Mouse (Mus musculus): ENCODE data around the gene Tenm2. TPM values are rescaled to one million over a fixed set of nuclear protein-coding genes. Genes with fewer than 3 reads are reported as not detected.

Tenm2 gene
- polyA plus RNA-seq, 1 experiment, result not detected

- Histone ChIP-seq H3K27ac (ENCODE audit: control insufficient read depth, insufficient read depth, low read depth, low read length, poor library complexity) (no peak overlapping the region), H3K4me1 (ENCODE audit: control insufficient read depth, insufficient read depth, low read length) (no peaks in the 10 kb centered on the region), H3K4me3 (replicated peaks; ENCODE audit: control insufficient read depth, low read depth, low read length) (no peak overlapping the region)
- TF ChIP-seq CTCF (IDR thresholded peaks at IDR 0.05; ENCODE audit: control insufficient read depth, insufficient read depth, low read length), result no peak
- 71% methylated on average over 4 of the region's 4 CpGs for WGBS
Observed at GRCm38 (mm10) chr11:36488666-36489065, 747.1 kb downstream of the Tenm2 start.

- H3K4me3 ChIP-seq (replicated peaks; ENCODE audit: control insufficient read depth, low read depth, low read length), result no peak overlapping the region
- 66% methylated on average over 12 of the region's 12 CpGs for WGBS
- no peak overlapping the region for H3K27ac ChIP-seq (ENCODE audit: control insufficient read depth, insufficient read depth, low read depth, low read length, poor library complexity)
- H3K4me1 ChIP-seq (ENCODE audit: control insufficient read depth, insufficient read depth, low read length), result no peaks in the 10 kb centered on the region
- no peak for TF ChIP-seq POLR2A (IDR thresholded peaks at IDR 0.05; ENCODE audit: borderline replicate concordance, control insufficient read depth, low read depth, low read length)
- TF ChIP-seq CTCF (IDR thresholded peaks at IDR 0.05; ENCODE audit: control insufficient read depth, insufficient read depth, low read length), result no peak
Observed at GRCm38 (mm10) chr11:36486092-36486491, 749.7 kb downstream of the Tenm2 start.

GRCm38 (mm10) chr11:36484466-36485069 is 751.2 kb downstream of the Tenm2 start:
- no peak overlapping the region for H3K27ac ChIP-seq (ENCODE audit: control insufficient read depth, insufficient read depth, low read depth, low read length, poor library complexity)
- TF ChIP-seq POLR2A (IDR thresholded peaks at IDR 0.05; ENCODE audit: borderline replicate concordance, control insufficient read depth, low read depth, low read length), result no peak
- TF ChIP-seq CTCF (IDR thresholded peaks at IDR 0.05; ENCODE audit: control insufficient read depth, insufficient read depth, low read length), result no peak
- H3K4me3 ChIP-seq (replicated peaks; ENCODE audit: control insufficient read depth, low read depth, low read length), result no peak overlapping the region
- WGBS, result 48% methylated on average over 8 of the region's 8 CpGs
- H3K4me1 ChIP-seq (ENCODE audit: control insufficient read depth, insufficient read depth, low read length), result no peaks in the 10 kb centered on the region

DNA sequence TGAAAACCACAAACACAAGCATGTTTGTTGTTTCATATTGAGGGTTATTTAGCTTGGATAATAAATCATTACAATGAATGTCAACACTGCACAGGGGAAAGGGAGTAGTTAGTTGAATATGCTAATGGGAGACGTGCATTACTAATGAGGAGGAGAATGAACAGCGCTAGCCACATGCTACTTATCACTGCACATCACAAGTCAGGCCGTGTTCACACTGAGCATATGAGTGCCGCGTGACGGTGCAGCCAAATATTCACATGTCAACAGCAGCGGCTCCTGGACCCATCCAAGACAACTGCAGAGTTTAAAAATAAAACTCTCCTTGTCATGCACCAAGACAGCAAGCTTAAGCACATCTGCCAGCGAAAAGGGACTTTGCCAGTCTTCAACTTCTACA is 753.6 kb downstream of the Tenm2 start:
- 81% methylated on average over 8 of the region's 8 CpGs for WGBS

GRCm38 (mm10) chr11:36481524-36481923 is 754.2 kb downstream of the Tenm2 start:
- WGBS, result 67% methylated on average over 7 of the region's 7 CpGs
- H3K4me3 ChIP-seq (replicated peaks; ENCODE audit: control insufficient read depth, low read depth, low read length), result no peak overlapping the region
- H3K27ac ChIP-seq (ENCODE audit: control insufficient read depth, insufficient read depth, low read depth, low read length, poor library complexity), result no peak overlapping the region
- no peak for TF ChIP-seq CTCF (IDR thresholded peaks at IDR 0.05; ENCODE audit: control insufficient read depth, insufficient read depth, low read length)
- no peak for TF ChIP-seq POLR2A (IDR thresholded peaks at IDR 0.05; ENCODE audit: borderline replicate concordance, control insufficient read depth, low read depth, low read length)
- no peaks in the 10 kb centered on the region for H3K4me1 ChIP-seq (ENCODE audit: control insufficient read depth, insufficient read depth, low read length)

More for the DNA sequence above, 753.6 kb downstream of the Tenm2 start:
- Histone ChIP-seq H3K4me3 (replicated peaks; ENCODE audit: control insufficient read depth, low read depth, low read length) (no peak overlapping the region), H3K4me1 (ENCODE audit: control insufficient read depth, insufficient read depth, low read length) (no peaks in the 10 kb centered on the region), H3K27ac (ENCODE audit: control insufficient read depth, insufficient read depth, low read depth, low read length, poor library complexity) (no peak overlapping the region)
- TF ChIP-seq POLR2A (IDR thresholded peaks at IDR 0.05; ENCODE audit: borderline replicate concordance, control insufficient read depth, low read depth, low read length) (no peak), CTCF (IDR thresholded peaks at IDR 0.05; ENCODE audit: control insufficient read depth, insufficient read depth, low read length) (no peak)

GRCm38 (mm10) chr11:36481086-36481485 is 754.7 kb downstream of the Tenm2 start:
- TF ChIP-seq POLR2A (IDR thresholded peaks at IDR 0.05; ENCODE audit: borderline replicate concordance, control insufficient read depth, low read depth, low read length), result no peak
- TF ChIP-seq CTCF (IDR thresholded peaks at IDR 0.05; ENCODE audit: control insufficient read depth, insufficient read depth, low read length), result no peak
- no peaks in the 10 kb centered on the region for H3K4me1 ChIP-seq (ENCODE audit: control insufficient read depth, insufficient read depth, low read length)
- no peak overlapping the region for H3K27ac ChIP-seq (ENCODE audit: control insufficient read depth, insufficient read depth, low read depth, low read length, poor library complexity)
- no peak overlapping the region for H3K4me3 ChIP-seq (replicated peaks; ENCODE audit: control insufficient read depth, low read depth, low read length)
- 81% methylated on average over 5 of the region's 5 CpGs for WGBS

GRCm38 (mm10) chr11:36469811-36470551 is 765.8 kb downstream of the Tenm2 start:
- no peaks in the 10 kb centered on the region for H3K4me1 ChIP-seq (ENCODE audit: control insufficient read depth, insufficient read depth, low read length)
- no peak overlapping the region for H3K27ac ChIP-seq (ENCODE audit: control insufficient read depth, insufficient read depth, low read depth, low read length, poor library complexity)
- 72% methylated on average over 9 of the region's 9 CpGs for WGBS
- TF ChIP-seq CTCF (IDR thresholded peaks at IDR 0.05; ENCODE audit: control insufficient read depth, insufficient read depth, low read length), result no peak
- TF ChIP-seq POLR2A (IDR thresholded peaks at IDR 0.05; ENCODE audit: borderline replicate concordance, control insufficient read depth, low read depth, low read length), result no peak
- no peak overlapping the region for H3K4me3 ChIP-seq (replicated peaks; ENCODE audit: control insufficient read depth, low read depth, low read length)

- 76% methylated on average over 6 of the region's 6 CpGs for WGBS
- TF ChIP-seq POLR2A (IDR thresholded peaks at IDR 0.05; ENCODE audit: borderline replicate concordance, control insufficient read depth, low read depth, low read length), result no peak
- Histone ChIP-seq H3K4me3 (replicated peaks; ENCODE audit: control insufficient read depth, low read depth, low read length) (no peak overlapping the region), H3K4me1 (ENCODE audit: control insufficient read depth, insufficient read depth, low read length) (no peaks in the 10 kb centered on the region), H3K27ac (ENCODE audit: control insufficient read depth, insufficient read depth, low read depth, low read length, poor library complexity) (no peak overlapping the region)
Observed at GRCm38 (mm10) chr11:36458451-36458850, 777.3 kb downstream of the Tenm2 start.

Data from bone marrow, adult 2 months (tissue).